Mouse (Mus musculus) MEL (cell line): ENCODE measurements around the gene Samd8.

Experiments used
- CTCF ChIP-seq, 3 experiments: IDR thresholded peaks in 2 of 3; conservative IDR thresholded peaks in 1 of 3; 2 replicates each; pipeline ENCODE4 v1.5.1; 2011 to 2012; ENCODE audit warnings: low read length in 3 of 3, low read depth in 2 of 3, mild to moderate bottlenecking in 2 of 3, improper control_type of control experiment in 1 of 3, inconsistent platforms in 1 of 3, mixed read lengths in 1 of 3, moderate library complexity in 1 of 3; ENCODE audit not compliant: control insufficient read depth in 1 of 3, insufficient read depth in 1 of 3, poor library complexity in 1 of 3, severe bottlenecking in 1 of 3
- RAD21 ChIP-seq: IDR thresholded peaks from 2 replicates; pipeline ENCODE4 v1.6.1; 2011; ENCODE audit warnings: mild to moderate bottlenecking, low read depth, low read length, improper control_type of control experiment

DNA sequence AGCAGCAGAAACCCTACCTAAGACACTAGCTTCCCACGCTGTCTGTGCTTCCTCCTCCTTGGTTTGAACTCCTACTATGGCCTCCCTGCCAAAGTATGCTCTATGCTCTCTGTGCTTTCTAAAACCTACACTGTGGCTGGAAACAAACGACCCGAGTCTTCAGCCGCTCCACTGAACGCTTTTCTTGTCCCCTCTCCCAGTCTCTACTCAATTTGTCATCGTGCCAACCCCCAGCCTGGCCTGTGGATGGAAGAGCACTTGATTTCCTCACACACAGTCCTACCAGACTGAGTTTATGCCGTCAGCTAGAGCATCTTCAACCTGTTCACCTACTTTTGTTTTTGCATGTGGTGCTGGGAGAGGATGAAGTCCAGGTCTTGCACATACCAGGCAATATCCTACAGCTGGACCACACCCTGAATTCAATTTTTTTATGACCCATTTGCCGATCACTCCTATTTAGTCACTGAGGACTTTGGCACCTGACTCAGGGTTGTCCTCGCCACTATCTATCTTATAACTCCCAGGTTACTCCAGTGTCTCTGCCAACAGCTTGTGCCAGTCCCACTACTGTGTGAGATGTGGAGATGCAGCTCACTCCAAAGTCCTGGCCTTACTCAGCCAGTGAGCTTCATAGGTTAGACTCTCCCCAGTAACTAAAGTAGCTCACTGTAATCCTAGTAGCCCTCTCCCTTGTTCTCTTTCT lies 75.6 kb downstream of the Samd8 start:
- TF ChIP-seq CTCF (IDR thresholded peaks at IDR 0.05 in 2 of 3, conservative IDR thresholded peaks at IDR 0.05 in 1 of 3; ENCODE audit: control insufficient read depth in 1 of 3, insufficient read depth in 1 of 3, low read depth in 2 of 3, low read length in 3 of 3, poor library complexity in 1 of 3, severe bottlenecking in 1 of 3) (no peak), RAD21 (no peak)
